Mouse (Mus musculus): Measurements from ENCODE around the gene Commd1.
A peak's percentile ranks its signal among the peaks of the same experiment; 100 is the strongest.

- TF ChIP-seq POLR2A (IDR thresholded peaks at IDR 0.05; ENCODE audit: low read depth, low read length) (peak; percentile 37), CTCF (conservative IDR thresholded peaks at IDR 0.05; ENCODE audit: insufficient read depth, insufficient read length, low read depth, low read length) (no peak)
Observed at GRCm38 (mm10) chr11:22990393-22991126, 8.4 kb upstream of the Commd1 start, which contains the start of gene Cct4.

All from kidney, adult 2 months (tissue).